Mouse (Mus musculus): ENCODE results near the gene Lgr4. TPM values are rescaled to one million over a fixed set of nuclear protein-coding genes. Genes with fewer than 3 reads are reported as not detected.

Gene Lgr4
- total and polyA plus RNA-seq, 3 experiments, result 4.3 to 4.5 TPM; not detected in 1

DNA sequence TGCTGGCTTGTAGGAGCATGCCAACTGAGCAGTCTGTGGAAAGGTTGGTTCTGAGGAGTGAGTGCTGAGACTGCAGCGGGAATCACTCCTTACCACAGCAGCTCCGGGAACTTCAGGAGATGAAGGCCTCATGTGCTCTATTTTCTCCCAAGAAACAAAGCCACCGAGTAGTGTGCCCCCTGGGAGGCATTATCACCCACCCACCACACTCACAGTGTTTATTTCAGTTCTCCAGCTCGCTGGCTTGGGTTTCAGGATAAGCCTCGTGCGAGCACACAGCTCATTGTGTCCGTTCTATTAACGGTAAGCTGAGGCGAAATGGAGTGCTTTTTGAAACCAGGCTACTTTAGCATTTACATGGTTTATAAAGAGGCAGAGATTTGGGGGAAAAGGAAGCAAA, 68.1 kb downstream of the Lgr4 start:
- Histone ChIP-seq H3K4me3 (ENCODE audit: control insufficient read depth in 1 of 2, insufficient read depth in 1 of 2, low read depth in 2 of 2, low read length in 2 of 2) (no peak overlapping the region), H3K9me3 (replicated peaks; ENCODE audit: insufficient read depth, low read length) (no peaks in the 10 kb centered on the region), H3K79me2 (ENCODE audit: control insufficient read depth, insufficient read depth, low read length, poor library complexity) (no peaks in the 10 kb centered on the region), H3K9ac (ENCODE audit: control insufficient read depth, low read depth, low read length, poor library complexity, severe bottlenecking) (no peak overlapping the region), H3K4me1 (ENCODE audit: control insufficient read depth in 1 of 2, insufficient read depth in 2 of 2, low read length in 2 of 2) (no peaks in the 10 kb centered on the region), H3K27ac (ENCODE audit: control insufficient read depth, low read depth, low read length) (no peak overlapping the region), H3K36me3 (ENCODE audit: control insufficient read depth in 1 of 2, insufficient read depth in 2 of 2, low read length in 2 of 2) (no peaks in the 10 kb centered on the region), H3K27me3 (ENCODE audit: control insufficient read depth in 1 of 2, insufficient read depth in 2 of 2, low read length in 2 of 2) (no peaks in the 10 kb centered on the region)
- no peak for DNase-seq (ENCODE audit: low read depth, low spot score)
- TF ChIP-seq TAL1 (IDR thresholded peaks at IDR 0.05; ENCODE audit: low read length) (no peak), UBTF (IDR thresholded peaks at IDR 0.05; ENCODE audit: borderline replicate concordance, insufficient read depth, low read depth, low read length) (no peak), CHD1 (IDR thresholded peaks at IDR 0.05; ENCODE audit: low read depth, low read length) (no peak), TCF12 (IDR thresholded peaks at IDR 0.05; ENCODE audit: low read depth, low read length) (no peak), BHLHE40 (IDR thresholded peaks at IDR 0.05; ENCODE audit: borderline replicate concordance, low read depth, low read length) (no peak), GABPA (IDR thresholded peaks at IDR 0.05; ENCODE audit: low read depth, low read length) (no peak), MYB (IDR thresholded peaks at IDR 0.05; ENCODE audit: low read depth, low read length) (no peak), RAD21 (IDR thresholded peaks at IDR 0.05; ENCODE audit: low read depth, low read length) (no peak), MAX (IDR thresholded peaks at IDR 0.05; ENCODE audit: low read length) (no peak), ZKSCAN1 (IDR thresholded peaks at IDR 0.05; ENCODE audit: low read depth, low read length) (no peak), SMC3 (IDR thresholded peaks at IDR 0.05; ENCODE audit: low read depth, low read length) (no peak), USF1 (IDR thresholded peaks at IDR 0.05; ENCODE audit: low read depth, low read length) (no peak), NRF1 (IDR thresholded peaks at IDR 0.05; ENCODE audit: insufficient read depth, low read depth, low read length, poor library complexity, severe bottlenecking) (no peak)

DNA sequence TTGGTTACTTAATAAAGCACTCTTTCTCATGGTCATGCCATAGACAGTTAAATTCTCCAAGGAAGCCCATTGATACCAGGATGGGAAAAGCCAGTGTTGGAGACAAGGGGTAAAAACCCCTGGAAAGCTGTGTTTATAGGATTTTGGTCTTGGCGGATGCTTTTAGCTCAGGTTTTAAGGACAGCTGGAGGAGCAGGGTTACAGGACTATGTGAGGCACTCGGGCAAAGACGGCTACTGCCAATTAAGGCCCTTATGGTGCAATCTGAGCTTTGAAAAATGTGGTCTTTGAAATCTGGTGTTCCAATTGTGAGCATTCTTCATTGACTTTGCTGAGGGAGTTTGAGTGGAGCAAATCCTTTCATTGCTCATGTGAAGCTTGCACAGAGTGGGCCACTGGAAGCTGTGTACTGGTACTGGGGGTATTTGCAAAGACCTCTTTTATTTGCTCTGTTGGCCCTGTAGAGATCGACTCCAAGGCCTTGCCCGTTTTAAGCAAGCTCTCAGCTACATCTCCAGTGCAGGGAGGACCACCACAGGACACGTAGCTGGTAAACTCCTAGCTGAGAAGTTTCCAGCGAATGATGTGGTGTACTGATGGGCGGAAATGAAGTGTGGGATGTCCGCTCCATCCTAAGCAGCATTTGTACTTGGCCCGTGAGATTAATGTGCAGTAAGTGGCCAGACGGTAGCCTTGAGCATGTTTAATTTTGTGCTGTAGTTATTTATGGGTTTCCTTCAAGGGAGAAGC, 68.8 kb downstream of the Lgr4 start:
- Histone ChIP-seq H3K79me2 (ENCODE audit: control insufficient read depth, insufficient read depth, low read length, poor library complexity) (no peaks in the 10 kb centered on the region), H3K9ac (ENCODE audit: control insufficient read depth, low read depth, low read length, poor library complexity, severe bottlenecking) (no peak overlapping the region), H3K9me3 (replicated peaks; ENCODE audit: insufficient read depth, low read length) (no peaks in the 10 kb centered on the region), H3K27ac (ENCODE audit: control insufficient read depth, low read depth, low read length) (no peak overlapping the region), H3K27me3 (ENCODE audit: control insufficient read depth in 1 of 2, insufficient read depth in 2 of 2, low read length in 2 of 2) (no peaks in the 10 kb centered on the region), H3K4me1 (ENCODE audit: control insufficient read depth in 1 of 2, insufficient read depth in 2 of 2, low read length in 2 of 2) (no peaks in the 10 kb centered on the region), H3K36me3 (ENCODE audit: control insufficient read depth in 1 of 2, insufficient read depth in 2 of 2, low read length in 2 of 2) (no peaks in the 10 kb centered on the region), H3K4me3 (ENCODE audit: control insufficient read depth in 1 of 2, insufficient read depth in 1 of 2, low read depth in 2 of 2, low read length in 2 of 2) (no peak overlapping the region)
- TF ChIP-seq UBTF (IDR thresholded peaks at IDR 0.05; ENCODE audit: borderline replicate concordance, insufficient read depth, low read depth, low read length), result no peak
- no peak for TF ChIP-seq EP300 (IDR thresholded peaks at IDR 0.05; ENCODE audit: low read depth in 1 of 2, low read length in 2 of 2)
- no peak for TF ChIP-seq MAZ (IDR thresholded peaks at IDR 0.05; ENCODE audit: low read depth, low read length)
- TF ChIP-seq TCF12 (IDR thresholded peaks at IDR 0.05; ENCODE audit: low read depth, low read length), result no peak
- TF ChIP-seq USF2 (IDR thresholded peaks at IDR 0.05; ENCODE audit: borderline replicate concordance in 1 of 2, insufficient read depth in 1 of 2, low read depth in 1 of 2, low read length in 2 of 2), result no peak
- TF ChIP-seq RAD21 (IDR thresholded peaks at IDR 0.05; ENCODE audit: low read depth, low read length), result no peak
- no peak for TF ChIP-seq MXI1 (IDR thresholded peaks at IDR 0.05; ENCODE audit: low read depth, low read length)
- TF ChIP-seq JUND (IDR thresholded peaks at IDR 0.05; ENCODE audit: low read depth, low read length), result no peak
- TF ChIP-seq GATA1 (IDR thresholded peaks at IDR 0.05; ENCODE audit: low read depth, low read length), result no peak
- DNase-seq (ENCODE audit: low read depth, low spot score), result no peak

Data from MEL (cell line).